Mouse (Mus musculus) E14TG2a.4 (cell line): Measurements from ENCODE around the gene 1700061G19Rik.

Experiments
- H3K27me3 ChIP-seq: 2 replicates; pipeline ENCODE4 v1.6.1; 2014; ENCODE audit warnings: low read length, control low read depth; ENCODE audit not compliant: insufficient read depth
- H3K36me3 ChIP-seq: 2 replicates; pipeline ENCODE4 v1.6.1; 2014; ENCODE audit warnings: low read length, control low read depth; ENCODE audit not compliant: insufficient read depth
- H3K4me1 ChIP-seq: replicated peaks from 2 replicates; pipeline ENCODE4 v1.6.1; 2014; ENCODE audit warnings: low read depth, low read length, control low read depth
- H3K4me3 ChIP-seq: replicated peaks from 2 replicates; pipeline ENCODE4 v1.5.1; 2014; ENCODE audit warnings: mild to moderate bottlenecking, low read length
- H3K9me3 ChIP-seq: 2 replicates; pipeline ENCODE4 v1.6.1; 2014; ENCODE audit warnings: low read length, control low read depth
- CTCF ChIP-seq: conservative IDR thresholded peaks from 2 replicates; pipeline ENCODE4 v1.5.1; 2014; ENCODE audit warnings: low read length
- NANOG ChIP-seq: IDR thresholded peaks from 2 replicates; pipeline ENCODE4 v1.6.1; 2014; ENCODE audit warnings: borderline replicate concordance, low read length, mixed read lengths
- POU5F1 ChIP-seq: IDR thresholded peaks from 2 replicates; pipeline ENCODE4 v1.6.1; 2014; ENCODE audit warnings: low read length, borderline replicate concordance

1700061G19Rik gene

GRCm38 (mm10) chr17:56917166-56917565 lies 41.9 kb downstream of the 1700061G19Rik start:
- TF ChIP-seq CTCF (no peak), POU5F1 (no peak), NANOG (no peak)
- Histone ChIP-seq H3K4me3 (no peak overlapping the region), H3K27me3 (no peaks in the 10 kb centered on the region)

GRCm38 (mm10) chr17:56919725-56920124 lies 44.4 kb downstream of the 1700061G19Rik start:
- Histone ChIP-seq H3K4me3 (no peak overlapping the region), H3K27me3 (no peaks in the 10 kb centered on the region), H3K4me1 (peaks cover 8% of the 10 kb centered on the region; the same call in 1 of the 2 replicates), H3K36me3 (peaks cover 87% of the 10 kb centered on the region), H3K9me3 (no peaks in the 10 kb centered on the region)
- TF ChIP-seq CTCF (no peak), POU5F1 (no peak), NANOG (no peak)

More at GRCm38 (mm10) chr17:56917166-56917565, 41.9 kb downstream of the 1700061G19Rik start:
- no peaks in the 10 kb centered on the region for H3K9me3 ChIP-seq
- peaks cover 89% of the 10 kb centered on the region for H3K36me3 ChIP-seq
- peaks cover 14% of the 10 kb centered on the region for H3K4me1 ChIP-seq

- peaks cover 67% of the 10 kb centered on the region for H3K36me3 ChIP-seq
- H3K4me3 ChIP-seq = no peak overlapping the region
- TF ChIP-seq POU5F1 = no peak
- no peak for TF ChIP-seq CTCF
- H3K27me3 ChIP-seq = no peaks in the 10 kb centered on the region
- peaks cover 49% of the 10 kb centered on the region for H3K4me1 ChIP-seq
- no peaks in the 10 kb centered on the region for H3K9me3 ChIP-seq
Observed at GRCm38 (mm10) chr17:56925998-56926397, 50.7 kb downstream of the 1700061G19Rik start.

- Histone ChIP-seq H3K4me3 (no peak overlapping the region), H3K4me1 (peaks cover 68% of the 10 kb centered on the region), H3K27me3 (no peaks in the 10 kb centered on the region), H3K36me3 (peaks cover 61% of the 10 kb centered on the region), H3K9me3 (no peaks in the 10 kb centered on the region)
- TF ChIP-seq CTCF = no peak
- TF ChIP-seq POU5F1 = no peak
- TF ChIP-seq NANOG = no peak
Observed at GRCm38 (mm10) chr17:56929101-56929500, 53.8 kb downstream of the 1700061G19Rik start.

- no peaks in the 10 kb centered on the region for H3K27me3 ChIP-seq
- no peak for TF ChIP-seq CTCF
- no peak for TF ChIP-seq NANOG
- TF ChIP-seq POU5F1 = no peak
- H3K4me3 ChIP-seq = no peak overlapping the region; the same call in 1 of the 2 replicates
- H3K9me3 ChIP-seq = no peaks in the 10 kb centered on the region
- peaks cover 73% of the 10 kb centered on the region for H3K4me1 ChIP-seq
- peaks cover 61% of the 10 kb centered on the region for H3K36me3 ChIP-seq
Observed at GRCm38 (mm10) chr17:56929530-56929929, 54.3 kb downstream of the 1700061G19Rik start.

- TF ChIP-seq CTCF = no peak
- TF ChIP-seq POU5F1 = no peak
- no peak for TF ChIP-seq NANOG
- H3K9me3 ChIP-seq = no peaks in the 10 kb centered on the region
- no peaks in the 10 kb centered on the region for H3K27me3 ChIP-seq
- peaks cover 56% of the 10 kb centered on the region for H3K36me3 ChIP-seq
- H3K4me1 ChIP-seq = peaks cover 76% of the 10 kb centered on the region
- H3K4me3 ChIP-seq = no peak overlapping the region
Observed at GRCm38 (mm10) chr17:56930026-56930425, 54.7 kb downstream of the 1700061G19Rik start.

- Histone ChIP-seq H3K27me3 (peaks cover 17% of the 10 kb centered on the region), H3K4me3 (no peak overlapping the region), H3K9me3 (no peaks in the 10 kb centered on the region), H3K4me1 (peaks cover 69% of the 10 kb centered on the region), H3K36me3 (peaks cover 31% of the 10 kb centered on the region)
- TF ChIP-seq NANOG (no peak), CTCF (no peak), POU5F1 (no peak)
Observed at GRCm38 (mm10) chr17:56933395-56933794, 58.1 kb downstream of the 1700061G19Rik start.

GRCm38 (mm10) chr17:56934545-56935330 lies 59.5 kb downstream of the 1700061G19Rik start:
- H3K9me3 ChIP-seq = no peaks in the 10 kb centered on the region
- peak overlapping the region; percentile 97 for H3K4me3 ChIP-seq
- H3K27me3 ChIP-seq = peaks cover 24% of the 10 kb centered on the region
- peaks cover 24% of the 10 kb centered on the region for H3K36me3 ChIP-seq
- TF ChIP-seq CTCF (no peak), POU5F1 (no peak)
- H3K4me1 ChIP-seq = peaks cover 64% of the 10 kb centered on the region
